In the genomic region with DNA sequence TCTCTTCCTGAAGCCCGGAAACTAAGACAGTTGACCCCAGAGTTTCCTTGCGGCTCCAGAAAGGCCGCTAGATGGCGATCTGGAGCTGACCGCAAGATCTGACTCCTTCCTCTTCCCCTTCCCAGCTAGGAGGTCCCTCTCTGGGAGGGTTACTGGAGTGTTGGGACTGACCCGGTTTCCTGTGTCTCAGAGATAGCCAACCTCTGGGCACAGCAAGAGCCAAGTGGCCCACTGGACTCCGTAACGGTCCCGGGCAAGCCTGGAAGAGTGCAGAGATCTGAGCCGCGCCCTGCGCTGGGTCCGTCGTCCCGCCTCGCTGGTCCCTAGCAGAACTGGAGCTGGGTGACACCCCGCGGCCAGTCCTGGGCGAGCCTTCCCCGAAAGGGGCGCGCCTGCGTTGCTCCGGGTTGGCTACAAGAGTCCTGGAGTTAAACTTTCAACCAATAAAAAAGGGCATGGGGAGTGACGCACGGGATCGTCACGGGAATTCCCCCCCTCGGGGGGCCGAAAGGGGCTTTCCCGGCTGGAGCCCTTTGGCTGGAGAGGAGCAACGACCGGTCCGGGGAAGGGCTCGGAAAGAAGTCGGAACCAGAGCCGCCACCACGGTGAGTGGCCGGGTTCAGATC, we compare ENCODE assay signal across 8 mouse cellular contexts. TPM values are rescaled to one million over a fixed set of nuclear protein-coding genes. Genes with fewer than 3 reads are reported as not detected.
DNase-seq lines count a peak whose midpoint lies in the region; ATAC-seq lines count a peak whose summit lies in the region.

Nfkb2 (plus strand) TSS at position 105 of the 626 bp plus-strand sequence.

- peak within 1 kb of the TSS; percentile 96 for H3K4me2 ChIP-seq in embryonic facial prominence, embryonic 14.5 days (ENCODE audit: low read depth, low read length)
- H3K4me2 ChIP-seq in liver, embryonic 12.5 days: peak within 1 kb of the TSS; percentile 97
- H3K4me2 ChIP-seq in stomach, embryonic 15.5 days: peak within 1 kb of the TSS; percentile 85

- H3K27ac ChIP-seq in embryonic facial prominence, embryonic 14.5 days (replicated peaks; ENCODE audit: low read depth, low read length): peak within 1 kb of the TSS; percentile 74
- H3K27ac ChIP-seq in liver, embryonic 12.5 days: peak within 1 kb of the TSS; percentile 83
- peak within 1 kb of the TSS; percentile 95 for H3K27ac ChIP-seq in stomach, embryonic 15.5 days

- peaks cover 13% of the 10 kb centered on the region for H3K27me3 ChIP-seq in embryonic facial prominence, embryonic 14.5 days (replicated peaks; ENCODE audit: control insufficient read depth, insufficient read depth, low read length)
- peaks cover 32% of the 10 kb centered on the region for H3K27me3 ChIP-seq in liver, embryonic 12.5 days (replicated peaks)
- no peaks in the 10 kb centered on the region; the same call in 1 of the 2 replicates for H3K27me3 ChIP-seq in stomach, embryonic 15.5 days (replicated peaks)

- ATAC-seq in embryonic facial prominence, embryonic 14.5 days (ENCODE audit: low read depth): peak; percentile 92
- peak; percentile 89 for ATAC-seq in liver, embryonic 12.5 days
- ATAC-seq in stomach, embryonic 15.5 days (ENCODE audit: insufficient read depth, low FRiP score, low read depth): peak; percentile 93

- H3K4me1 ChIP-seq in embryonic facial prominence, embryonic 14.5 days (ENCODE audit: control insufficient read depth, insufficient read depth, low read length): peaks cover 7% of the 10 kb centered on the region
- peaks cover 41% of the 10 kb centered on the region for H3K4me1 ChIP-seq in liver, embryonic 12.5 days
- peaks cover 17% of the 10 kb centered on the region for H3K4me1 ChIP-seq in stomach, embryonic 15.5 days

- DNase-seq in B cell, adult 2 months: peak; percentile 98 to 99
- DNase-seq in adrenal gland, postnatal 4 days (ENCODE audit: low spot score in 2 of 2): peak; percentile 87 to 95
- DNase-seq in embryonic facial prominence, embryonic 14.5 days (ENCODE audit: low spot score): peak; percentile 95
- DNase-seq in heart, adult 9 months (ENCODE audit: low spot score in 2 of 2): peak; percentile 98 to 99
- peak; percentile 98 for DNase-seq in kidney, adult 9 months
- peak; percentile 93 for DNase-seq in naive thymus-derived CD4-positive, alpha-beta T cell, adult 2 months (ENCODE audit: low read depth)

- H3K4me3 ChIP-seq in embryonic facial prominence, embryonic 14.5 days (ENCODE audit: low read depth, low read length): peak within 1 kb of the TSS; percentile 72
- peak within 1 kb of the TSS; percentile 71 for H3K4me3 ChIP-seq in liver, embryonic 12.5 days
- peak within 1 kb of the TSS; percentile 67 for H3K4me3 ChIP-seq in stomach, embryonic 15.5 days (replicated peaks)

- peak within 1 kb of the TSS; percentile 72 for H3K9ac ChIP-seq in embryonic facial prominence, embryonic 14.5 days (ENCODE audit: low read depth, low read length)
- peak within 1 kb of the TSS; percentile 76 for H3K9ac ChIP-seq in liver, embryonic 12.5 days
- H3K9ac ChIP-seq in stomach, embryonic 15.5 days: peak within 1 kb of the TSS; percentile 54

- peaks cover 4% of the 10 kb centered on the region; the same call in 1 of the 2 replicates for H3K36me3 ChIP-seq in embryonic facial prominence, embryonic 14.5 days (ENCODE audit: control insufficient read depth, insufficient read depth, low read length)
- H3K36me3 ChIP-seq in liver, embryonic 12.5 days: peaks cover 7% of the 10 kb centered on the region; the same call in 1 of the 2 replicates
- H3K36me3 ChIP-seq in stomach, embryonic 15.5 days: no peaks in the 10 kb centered on the region

- WGBS in embryonic facial prominence, embryonic 14.5 days: under 1% methylated on average over 39 of the region's 39 CpGs
- WGBS in liver, embryonic 12.5 days (ENCODE audit: insufficient replicate concordance): under 1% methylated on average over 39 of the region's 39 CpGs
- WGBS in stomach, embryonic 15.5 days: under 1% methylated on average over 39 of the region's 39 CpGs

- H3K9me3 ChIP-seq in embryonic facial prominence, embryonic 14.5 days (ENCODE audit: control insufficient read depth, low read length): no peaks in the 10 kb centered on the region
- no peaks in the 10 kb centered on the region for H3K9me3 ChIP-seq in liver, embryonic 12.5 days (replicated peaks)
- H3K9me3 ChIP-seq in stomach, embryonic 15.5 days: no peaks in the 10 kb centered on the region

RNA-seq across cellular contexts. Expression of gene Nfkb2, which starts in this region (rescaled TPM):
- 10 to 100 TPM; 22.0 to 24.3 TPM for total RNA-seq in adrenal gland, postnatal 4 days (2021)
- polyA plus RNA-seq in embryonic facial prominence, embryonic 14.5 days (2014; fragmentation: Nextera tagmentation; extraction: Ambion mirVana): 10.7 and 11.6 TPM in 2 replicates
- 5.6 and 6.1 TPM in 2 replicates for polyA plus RNA-seq in liver, embryonic 12.5 days (2016; fragmentation: Nextera tagmentation; extraction: Ambion mirVana)
- polyA plus RNA-seq in stomach, embryonic 15.5 days (2015; fragmentation: Nextera tagmentation; extraction: Ambion mirVana): 10.6 TPM in 2 replicates

Comparison
In these comparisons a context has a peak if more than half of its experiments do, and no peak if none do; other contexts are left out.
1. Peak in every context shown above with its lines: DNase-seq, ATAC-seq, H3K4me3 ChIP-seq and H3K27ac ChIP-seq.